Mouse (Mus musculus) kidney, embryonic 14.5 days (tissue): ENCODE results near the gene Elf2. TPM values are rescaled to one million over a fixed set of nuclear protein-coding genes. Genes with fewer than 3 reads are reported as not detected.

Source experiments
- ATAC-seq: fragments of 200-750 bp; cut with Nextera tagmentation; 2 replicates; pipeline ENCODE4 v1.8.0; 2017; ENCODE audit warnings: moderate number of reproducible peaks, mild to moderate bottlenecking, moderate TSS enrichment, moderate library complexity; ENCODE audit not compliant: low FRiP score, low TSS enrichment
- H3K27ac ChIP-seq: fragments of 300-500 bp; sonication (generic); 2 replicates; pipeline ENCODE4 v1.5.1; 2014; ENCODE audit warnings: low read depth, mild to moderate bottlenecking, low read length, moderate library complexity, mixed read lengths
- H3K27me3 ChIP-seq: fragments of 300-500 bp; sonication (generic); 2 replicates; pipeline ENCODE4 v1.6.1; 2014; ENCODE audit warnings: mild to moderate bottlenecking, low read length; ENCODE audit not compliant: control insufficient read depth, insufficient read depth
- H3K36me3 ChIP-seq: fragments of 300-500 bp; sonication (generic); 2 replicates; pipeline ENCODE4 v1.6.1; 2014; ENCODE audit warnings: low read length, mixed read lengths; ENCODE audit not compliant: control insufficient read depth, insufficient read depth
- H3K4me1 ChIP-seq: fragments of 300-500 bp; sonication (generic); 2 replicates; pipeline ENCODE4 v1.6.1; 2014; ENCODE audit warnings: low read length, mixed read lengths; ENCODE audit not compliant: control insufficient read depth, insufficient read depth
- H3K4me2 ChIP-seq: fragments of 300-500 bp; sonication (generic); replicated peaks from 2 replicates; pipeline ENCODE4 v1.6.1; 2014; ENCODE audit warnings: low read depth, mild to moderate bottlenecking, low read length
- H3K4me3 ChIP-seq: fragments of 300-500 bp; sonication (generic); 2 replicates; pipeline ENCODE4 v1.5.1; 2014; ENCODE audit warnings: mild to moderate bottlenecking, low read length
- H3K9ac ChIP-seq: fragments of 300-500 bp; sonication (generic); 2 replicates; pipeline ENCODE4 v1.6.1; 2014; ENCODE audit warnings: low read depth, mild to moderate bottlenecking, low read length, moderate library complexity
- H3K9me3 ChIP-seq: fragments of 300-500 bp; sonication (generic); 2 replicates; pipeline ENCODE4 v1.6.1; 2016; ENCODE audit warnings: low read length; ENCODE audit not compliant: control insufficient read depth
- WGBS: fragments of 180-500 bp; shearing (Covaris S2); extraction: QIAGEN DNeasy Blood & Tissue Kit; methylation state at CpG from one replicate; pipeline ENCODE4 v1.1.7; 2014; 5-methylcytosine and 5-hydroxymethylcytosine counted together
- polyA plus RNA-seq: library from polyadenylated mRNA; unstranded; fragments of >200 nt; fragmentation: Nextera tagmentation; extraction: Ambion mirVana; gene quantifications from 2 replicates; pipeline ENCODE4 v1.2.1, GENCODE M21; 2014

Gene Elf2
- polyA plus RNA-seq, 1 experiment from 2014 or later = 61.6 TPM

- Histone ChIP-seq H3K4me1 (peaks cover 4% of the 10 kb centered on the region; the same call in 1 of the 2 replicates), H3K27ac (no peak overlapping the region), H3K36me3 (no peaks in the 10 kb centered on the region), H3K9me3 (no peaks in the 10 kb centered on the region), H3K4me2 (no peak overlapping the region), H3K4me3 (no peak overlapping the region), H3K9ac (no peak overlapping the region), H3K27me3 (no peaks in the 10 kb centered on the region)
- WGBS = 94% methylated on average over 4 of the region's 4 CpGs
- ATAC-seq = no peak
These were observed 58.7 kb downstream of the Elf2 start for GRCm38 (mm10) chr3:51281727-51282126.

DNA sequence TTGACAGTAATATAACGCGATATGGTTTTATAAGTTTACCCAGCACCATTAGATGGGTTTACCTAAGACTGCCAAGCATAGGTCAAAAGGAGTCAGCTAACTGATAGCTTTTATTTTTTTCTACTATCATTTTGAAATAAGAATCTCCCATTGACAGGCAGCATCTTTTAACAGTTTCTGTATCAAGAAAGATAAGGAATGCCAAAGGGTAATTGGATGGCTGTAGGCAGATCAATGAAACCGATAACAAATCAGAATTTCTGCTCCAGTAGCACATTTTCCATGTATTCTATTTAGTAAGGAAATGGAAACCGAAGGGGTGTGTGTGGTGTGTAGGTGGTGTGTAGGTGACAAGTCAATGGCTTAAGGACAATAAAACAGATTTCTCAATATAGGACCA, 62.0 kb downstream of the Elf2 start:
- peaks cover 4% of the 10 kb centered on the region; the same call in 1 of the 2 replicates for H3K4me1 ChIP-seq
- H3K36me3 ChIP-seq = no peaks in the 10 kb centered on the region
- H3K9me3 ChIP-seq = no peaks in the 10 kb centered on the region
- ATAC-seq = no peak
- no peak overlapping the region for H3K4me3 ChIP-seq
- H3K9ac ChIP-seq = no peak overlapping the region; the same call in 1 of the 2 replicates
- no peak overlapping the region for H3K27ac ChIP-seq
- WGBS = 74% methylated on average over 4 of the region's 4 CpGs
- H3K27me3 ChIP-seq = no peaks in the 10 kb centered on the region
- peak overlapping the region; percentile 56; the same call in 1 of the 2 replicates for H3K4me2 ChIP-seq

- ATAC-seq = peak; percentile 71
- under 1% methylated on average over 73 of the region's 75 CpGs for WGBS
- H3K4me3 ChIP-seq = peak overlapping the region; percentile 99
These were observed 63.0 kb downstream of the Elf2 start for GRCm38 (mm10) chr3:51277201-51278150.

DNA sequence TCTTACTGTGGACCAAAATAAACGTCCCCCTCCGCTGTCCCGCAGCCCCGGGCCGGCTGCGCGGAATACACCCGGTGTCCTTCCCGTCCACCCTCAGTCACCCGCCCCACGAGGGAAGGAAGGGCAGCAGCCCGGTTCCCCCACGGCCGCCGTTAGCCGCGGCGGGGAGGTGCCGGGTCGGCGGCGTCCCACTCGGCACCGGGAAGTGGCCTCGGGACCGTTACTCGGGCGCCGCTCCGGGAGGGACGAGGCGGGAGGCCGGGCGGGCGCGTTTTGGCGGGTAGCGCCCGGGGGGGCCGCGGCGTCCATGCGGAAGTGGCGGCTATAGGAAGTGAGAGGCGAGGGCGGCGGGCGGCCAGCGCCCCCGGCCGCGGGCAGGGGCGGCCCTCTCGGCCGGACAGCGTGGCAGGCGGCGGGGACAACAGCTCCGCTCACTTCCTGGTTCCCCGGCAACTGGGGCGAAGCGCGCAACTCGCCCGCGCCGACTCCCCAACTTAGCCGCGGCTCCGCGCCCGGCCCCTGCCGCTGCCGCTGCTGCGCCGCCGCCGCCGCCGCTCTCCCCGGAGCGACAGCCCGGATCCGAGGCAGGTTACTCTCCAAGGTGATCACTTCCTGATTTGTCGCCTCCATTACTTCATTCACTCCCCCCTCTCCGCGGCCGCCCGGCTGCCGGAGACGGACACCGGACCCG, 63.9 kb downstream of the Elf2 start:
- Histone ChIP-seq H3K4me3 (peak overlapping the region; percentile 99), H3K9ac (peak overlapping the region; percentile 93), H3K4me1 (peaks cover 4% of the 10 kb centered on the region; the same call in 1 of the 2 replicates), H3K27me3 (no peaks in the 10 kb centered on the region), H3K9me3 (no peaks in the 10 kb centered on the region), H3K36me3 (no peaks in the 10 kb centered on the region), H3K4me2 (peak overlapping the region; percentile 56), H3K27ac (peak overlapping the region; percentile 99)
- ATAC-seq = peak; percentile 54
- under 1% methylated on average over 57 of the region's 93 CpGs for WGBS

More at GRCm38 (mm10) chr3:51277201-51278150, 63.0 kb downstream of the Elf2 start:
- H3K9ac ChIP-seq = peak overlapping the region; percentile 93
- no peaks in the 10 kb centered on the region for H3K27me3 ChIP-seq
- no peaks in the 10 kb centered on the region for H3K36me3 ChIP-seq
- no peaks in the 10 kb centered on the region for H3K9me3 ChIP-seq
- H3K27ac ChIP-seq = peak overlapping the region; percentile 99
- peak overlapping the region; percentile 56 for H3K4me2 ChIP-seq
- peaks cover 4% of the 10 kb centered on the region; the same call in 1 of the 2 replicates for H3K4me1 ChIP-seq

GRCm38 (mm10) chr3:51275956-51276398, 64.5 kb downstream of the Elf2 start:
- Histone ChIP-seq H3K36me3 (no peaks in the 10 kb centered on the region), H3K4me1 (peaks cover 4% of the 10 kb centered on the region; the same call in 1 of the 2 replicates), H3K9ac (peak overlapping the region; percentile 93), H3K27ac (peak overlapping the region; percentile 99), H3K4me2 (peak overlapping the region; percentile 69), H3K4me3 (peak overlapping the region; percentile 99), H3K27me3 (no peaks in the 10 kb centered on the region), H3K9me3 (no peaks in the 10 kb centered on the region)
- ATAC-seq = peak; percentile 98
- under 1% methylated on average over 33 of the region's 33 CpGs for WGBS

- peaks cover 11% of the 10 kb centered on the region for H3K36me3 ChIP-seq
- H3K27me3 ChIP-seq = no peaks in the 10 kb centered on the region
- H3K9me3 ChIP-seq = no peaks in the 10 kb centered on the region
- no peak overlapping the region for H3K9ac ChIP-seq
- 82% methylated on average over 12 of the region's 12 CpGs for WGBS
- no peak overlapping the region for H3K4me3 ChIP-seq
- H3K4me1 ChIP-seq = no peaks in the 10 kb centered on the region
- H3K4me2 ChIP-seq = no peak overlapping the region
- H3K27ac ChIP-seq = no peak overlapping the region
- ATAC-seq = no peak
These were observed 70.2 kb downstream of the Elf2 start for GRCm38 (mm10) chr3:51270069-51270817.

DNA sequence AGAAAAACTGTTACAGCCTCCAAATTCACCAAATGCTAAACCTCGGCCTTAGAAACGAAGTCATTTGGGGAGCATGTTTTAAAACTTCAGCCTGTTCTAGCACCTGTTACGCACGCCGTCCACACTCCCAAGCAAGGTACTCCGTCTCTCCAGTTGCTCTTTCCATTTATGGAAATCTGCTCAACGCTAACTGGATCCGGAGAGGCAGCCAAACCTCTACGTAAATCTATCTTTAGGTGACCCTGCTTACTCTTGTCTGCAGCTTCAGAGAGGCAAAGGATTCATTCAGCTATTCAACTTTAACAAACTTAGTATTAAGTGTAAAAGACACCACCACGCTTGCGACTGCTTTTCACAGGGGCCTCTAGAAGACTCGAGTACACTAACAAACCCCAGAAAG, 72.0 kb downstream of the Elf2 start:
- Histone ChIP-seq H3K36me3 (peaks cover 29% of the 10 kb centered on the region), H3K9ac (no peak overlapping the region), H3K9me3 (no peaks in the 10 kb centered on the region), H3K4me2 (no peak overlapping the region), H3K27ac (no peak overlapping the region), H3K4me3 (no peak overlapping the region), H3K4me1 (no peaks in the 10 kb centered on the region), H3K27me3 (no peaks in the 10 kb centered on the region)
- WGBS = 75% methylated on average over 12 of the region's 12 CpGs
- ATAC-seq = no peak

DNA sequence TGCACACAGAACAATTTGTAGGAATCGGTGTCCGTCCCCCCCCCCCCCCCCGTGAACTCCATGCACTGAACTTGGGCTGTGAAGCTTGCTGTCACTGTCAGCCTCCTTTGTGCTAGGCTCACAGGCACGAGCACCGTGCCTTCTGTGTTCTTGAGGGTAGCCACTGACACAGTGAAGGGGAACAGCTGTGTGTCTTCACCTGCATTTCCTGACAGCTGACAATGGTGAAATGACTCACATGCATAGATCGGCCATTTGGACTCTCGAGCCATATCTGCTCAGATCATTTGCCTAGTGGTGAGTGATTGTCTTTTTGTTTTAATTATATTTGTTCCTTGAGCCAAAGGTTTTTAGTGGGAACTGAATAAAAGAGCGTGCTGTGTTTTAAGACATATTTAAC, 77.5 kb downstream of the Elf2 start:
- H3K4me2 ChIP-seq = no peak overlapping the region
- no peaks in the 10 kb centered on the region for H3K4me1 ChIP-seq
- H3K9ac ChIP-seq = no peak overlapping the region
- WGBS = 60% methylated on average over 8 of the region's 8 CpGs
- no peaks in the 10 kb centered on the region for H3K9me3 ChIP-seq
- H3K27me3 ChIP-seq = no peaks in the 10 kb centered on the region
- peaks cover 77% of the 10 kb centered on the region for H3K36me3 ChIP-seq
- no peak overlapping the region for H3K27ac ChIP-seq
- H3K4me3 ChIP-seq = no peak overlapping the region
- ATAC-seq = no peak
